Mouse (Mus musculus): Measurements from ENCODE around the gene Agfg1.

GRCm38 (mm10) chr1:82905886-82906285, 66.6 kb downstream of the Agfg1 start:
- no peak for TF ChIP-seq CTCF (IDR thresholded peaks at IDR 0.05; ENCODE audit: low read depth, low read length)
- no peak for TF ChIP-seq POLR2A (IDR thresholded peaks at IDR 0.05; ENCODE audit: borderline replicate concordance, low read depth, low read length)
